Mouse (Mus musculus): ENCODE measurements around the gene Slc13a1.

DNA sequence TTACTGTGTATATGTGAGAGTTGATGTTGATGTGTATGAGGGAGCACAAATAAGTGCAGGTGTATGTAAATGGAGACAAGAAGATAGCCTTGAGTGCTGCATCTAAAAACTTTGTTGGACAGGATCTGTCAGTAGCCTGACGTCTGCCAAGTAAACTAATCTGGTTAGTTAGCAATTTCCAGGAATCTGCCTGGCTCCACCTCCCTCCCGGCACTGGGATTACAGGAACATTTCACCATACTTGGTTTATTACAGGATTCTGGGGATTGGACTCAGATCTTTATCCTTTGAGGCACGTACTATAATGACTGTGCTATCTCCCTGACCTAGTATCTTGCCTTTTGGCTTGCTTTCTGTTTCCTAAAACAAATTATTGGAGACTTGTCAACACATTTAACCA, 40.0 kb upstream of the Slc13a1 start:
- TF ChIP-seq ZC3H11A (IDR thresholded peaks at IDR 0.05; ENCODE audit: borderline replicate concordance, low read depth, low read length) (no peak), HCFC1 (IDR thresholded peaks at IDR 0.05; ENCODE audit: borderline replicate concordance, insufficient read depth, low read length) (no peak), MAFK (IDR thresholded peaks at IDR 0.05; ENCODE audit: insufficient read depth, low read depth, low read length) (no peak), ZNF384 (IDR thresholded peaks at IDR 0.05; ENCODE audit: low read depth, low read length) (no peak)
